Mouse (Mus musculus) forelimb bud, embryonic 11.5 days (tissue): ENCODE data around the gene Mpig6b.
"Not testable (repeated sequence)": the region's sequence is repeated elsewhere in the genome, so short reads cannot be mapped to it uniquely, and the experiment has no call there.

Experiments used
- DNase-seq: peaks from one replicate; pipeline ENCODE4 v3.0.0-alpha.2; 2012; ENCODE audit warnings: low read depth, low spot score

The Mpig6b gene

DNA sequence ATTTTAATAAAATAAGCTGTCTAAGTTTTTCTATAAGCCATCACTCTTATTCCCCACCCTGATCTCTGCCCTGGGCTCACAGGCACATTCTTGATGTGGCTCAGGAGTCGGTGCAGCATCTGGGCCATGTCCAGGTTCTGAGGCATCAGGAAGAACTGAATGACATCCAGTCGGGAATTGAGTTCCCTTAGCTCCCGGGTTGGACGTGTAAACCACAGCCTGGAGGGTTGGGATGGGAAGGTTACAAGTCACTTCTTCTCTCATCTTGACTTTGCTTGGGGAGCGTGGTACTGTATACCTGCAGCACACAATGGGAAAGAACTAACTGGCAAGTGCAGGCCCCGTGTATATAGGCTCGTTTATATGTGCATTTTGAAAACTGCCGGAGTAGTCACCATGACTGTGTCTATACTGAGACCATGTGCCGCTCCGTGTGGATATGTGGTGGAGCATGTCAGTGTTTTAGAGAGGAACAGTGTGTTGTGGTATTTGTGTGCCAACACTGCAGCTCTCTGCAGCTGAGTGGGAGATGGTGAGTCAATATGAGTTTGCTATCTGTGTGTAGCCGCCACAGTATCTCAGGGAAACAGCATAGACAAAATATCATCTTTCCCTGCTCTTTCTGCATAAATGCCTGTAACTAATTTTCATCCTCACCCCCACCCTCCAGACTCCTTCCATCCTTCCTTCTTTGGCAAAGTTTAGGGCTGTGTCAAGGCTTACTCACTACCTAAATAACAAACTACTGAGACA, 26.7 kb downstream of the Mpig6b start:
- DNase-seq = no peak

DNA sequence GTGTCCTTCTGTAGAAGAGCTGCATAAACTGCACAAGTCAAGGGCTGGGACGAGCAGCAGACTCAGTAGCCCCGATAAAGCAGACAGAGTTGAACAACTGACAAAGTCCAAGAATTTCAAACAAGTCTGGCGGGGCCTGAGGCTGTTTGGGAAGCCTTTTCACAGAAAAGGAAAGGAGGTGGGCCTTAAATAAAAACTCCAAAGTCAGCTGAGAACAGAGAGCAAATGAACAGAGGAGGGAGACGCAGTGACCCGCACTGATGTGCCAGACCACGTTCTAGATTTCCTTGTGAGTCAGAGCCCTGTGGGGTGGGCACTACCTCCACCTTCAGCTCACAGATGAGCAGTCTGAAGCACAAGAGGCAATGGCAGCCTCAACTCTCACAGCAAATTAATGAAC, 31.1 kb downstream of the Mpig6b start:
- DNase-seq = no peak

DNA sequence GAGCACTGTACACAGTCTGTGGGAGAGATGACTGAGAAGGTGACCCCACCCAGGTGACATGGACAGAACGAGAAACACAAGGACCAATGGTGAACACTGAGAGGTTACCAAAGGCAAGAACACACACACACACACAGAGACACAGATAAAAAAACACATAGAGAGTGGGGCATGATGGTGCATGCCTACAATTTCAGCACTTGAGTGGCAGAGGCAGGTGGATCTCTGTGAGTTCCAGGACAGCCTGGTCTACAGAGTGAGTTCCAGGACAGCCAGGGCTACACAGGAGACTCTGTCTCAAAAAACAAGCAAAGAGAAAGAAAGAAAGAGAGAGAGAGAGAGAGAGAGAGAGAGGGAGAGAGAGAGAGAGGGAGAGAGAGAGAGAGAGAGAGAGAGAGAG, 32.3 kb downstream of the Mpig6b start:
- DNase-seq = not testable (repeated sequence)

DNA sequence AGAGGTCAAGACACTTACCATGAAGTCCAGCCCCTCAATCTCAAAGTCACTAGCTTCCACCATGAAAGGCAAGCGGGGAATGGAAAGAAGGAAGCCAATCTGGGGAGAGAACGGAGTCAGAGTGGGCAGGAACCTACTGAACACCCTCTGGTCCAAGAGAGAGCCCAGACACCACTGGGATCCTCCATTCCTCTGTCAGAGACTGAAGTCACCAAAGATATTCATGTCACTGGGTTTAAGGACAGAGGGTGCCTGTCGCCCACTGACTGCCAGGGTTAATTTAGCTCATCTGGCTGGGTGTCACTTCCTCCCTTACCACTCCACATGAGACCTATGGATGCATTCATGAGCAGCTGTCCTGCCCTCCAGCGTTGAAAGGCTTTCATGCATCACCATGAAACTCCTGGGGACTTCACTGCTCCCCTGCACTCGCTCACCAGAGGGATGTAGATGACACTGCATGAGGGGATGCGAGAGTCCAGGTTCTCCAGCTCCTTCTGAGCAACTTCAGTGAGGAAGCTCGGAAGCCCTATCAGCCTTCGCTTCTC, 33.6 kb downstream of the Mpig6b start:
- DNase-seq = no peak

DNA sequence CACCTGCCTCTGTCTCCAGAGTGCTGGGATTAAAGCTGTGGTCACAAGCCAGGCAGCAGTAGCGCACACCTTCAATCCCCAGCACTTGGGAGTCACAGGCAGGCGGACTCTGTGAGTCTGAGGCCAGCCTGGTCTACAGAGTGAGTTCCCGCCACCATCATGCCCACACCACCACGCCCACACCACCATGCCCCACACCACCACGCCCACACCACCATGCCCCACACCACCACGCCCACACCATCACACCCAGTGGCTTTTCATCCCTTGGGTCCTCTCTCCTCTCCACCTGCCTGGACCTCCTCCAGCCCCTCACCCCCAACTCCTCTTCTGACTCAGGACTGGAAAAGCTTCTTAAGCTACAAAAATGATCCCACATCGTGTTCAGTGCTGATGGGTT, 34.1 kb downstream of the Mpig6b start:
- DNase-seq = no peak

DNA sequence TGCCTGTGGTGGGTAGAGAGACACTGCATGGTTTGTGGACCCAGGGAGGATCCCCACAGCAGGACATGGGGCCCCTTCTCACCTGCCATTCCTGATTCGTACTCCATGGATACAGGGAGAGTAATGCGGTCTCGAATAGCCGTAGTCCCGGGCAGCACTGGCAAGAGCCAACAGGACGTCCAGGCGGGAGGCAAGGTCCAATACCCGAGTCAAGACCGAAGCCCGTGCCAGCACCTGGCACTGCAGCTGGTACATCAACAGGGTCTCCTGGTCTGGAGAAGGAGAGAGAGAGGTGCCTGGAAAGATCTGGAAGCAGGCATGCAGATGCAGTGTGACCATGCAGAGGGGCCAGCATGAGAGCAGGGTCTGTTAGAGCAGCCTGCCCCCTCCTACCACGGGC, 34.7 kb downstream of the Mpig6b start:
- DNase-seq = no peak

DNA sequence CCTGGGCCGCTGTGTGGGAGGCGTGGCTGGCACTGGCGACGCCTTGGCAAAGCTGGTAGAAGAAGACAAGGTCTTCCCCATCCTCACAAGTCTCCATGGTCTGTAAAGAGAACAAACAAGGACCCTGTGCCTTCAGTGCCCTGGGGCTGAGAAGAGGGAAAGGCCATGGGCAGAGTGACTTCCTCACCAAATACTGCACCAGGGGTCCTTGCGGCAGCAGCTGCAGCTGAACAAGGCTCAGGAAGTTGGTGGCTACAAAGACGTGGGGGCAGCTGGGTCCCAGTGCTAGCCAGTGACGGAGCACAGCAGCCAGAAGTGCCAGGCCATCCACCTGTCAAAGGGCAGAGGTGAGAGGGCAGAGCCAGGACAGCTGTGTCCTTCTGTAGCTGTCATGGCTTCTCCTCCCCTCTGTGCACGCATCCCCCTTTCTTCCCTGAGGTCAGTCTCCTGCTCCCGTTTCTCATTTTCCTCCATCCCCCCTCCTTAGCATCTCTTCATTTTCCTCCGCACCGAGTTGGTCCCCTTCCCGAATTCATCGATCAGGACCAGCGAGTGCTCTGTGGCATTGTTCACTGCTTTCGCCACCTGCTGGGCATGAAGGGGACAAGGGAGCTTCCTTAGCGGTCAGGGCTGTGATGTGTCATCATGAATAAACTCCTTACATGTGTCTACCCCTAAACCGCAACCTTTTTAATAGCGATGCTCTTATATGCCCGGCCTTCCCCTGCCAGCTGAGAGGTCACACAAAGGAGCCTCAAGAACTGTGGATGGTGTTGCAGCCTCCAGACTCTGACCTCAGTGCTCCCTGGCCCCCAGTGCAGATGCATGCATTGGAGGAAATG, 36.1 kb downstream of the Mpig6b start:
- no peak for DNase-seq

DNA sequence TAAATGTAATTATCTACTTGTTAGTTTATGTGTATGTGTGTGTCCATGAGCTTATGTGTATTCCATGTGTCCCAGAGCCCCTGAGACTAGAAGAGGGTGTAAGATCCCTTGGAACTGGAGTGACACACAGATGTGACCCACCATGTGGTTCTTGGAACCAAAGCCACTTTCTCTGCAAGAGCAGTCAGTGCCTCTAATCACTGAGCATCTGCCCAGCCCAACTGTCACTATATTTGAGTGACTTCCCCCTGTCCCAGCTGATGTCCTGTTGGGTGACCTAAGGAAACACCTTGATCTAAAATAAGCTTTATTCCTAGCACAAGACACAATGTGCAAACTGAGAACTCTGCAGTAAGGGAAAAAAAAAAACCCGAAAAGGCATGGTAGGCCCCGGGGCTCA, 37.7 kb downstream of the Mpig6b start:
- DNase-seq = no peak

DNA sequence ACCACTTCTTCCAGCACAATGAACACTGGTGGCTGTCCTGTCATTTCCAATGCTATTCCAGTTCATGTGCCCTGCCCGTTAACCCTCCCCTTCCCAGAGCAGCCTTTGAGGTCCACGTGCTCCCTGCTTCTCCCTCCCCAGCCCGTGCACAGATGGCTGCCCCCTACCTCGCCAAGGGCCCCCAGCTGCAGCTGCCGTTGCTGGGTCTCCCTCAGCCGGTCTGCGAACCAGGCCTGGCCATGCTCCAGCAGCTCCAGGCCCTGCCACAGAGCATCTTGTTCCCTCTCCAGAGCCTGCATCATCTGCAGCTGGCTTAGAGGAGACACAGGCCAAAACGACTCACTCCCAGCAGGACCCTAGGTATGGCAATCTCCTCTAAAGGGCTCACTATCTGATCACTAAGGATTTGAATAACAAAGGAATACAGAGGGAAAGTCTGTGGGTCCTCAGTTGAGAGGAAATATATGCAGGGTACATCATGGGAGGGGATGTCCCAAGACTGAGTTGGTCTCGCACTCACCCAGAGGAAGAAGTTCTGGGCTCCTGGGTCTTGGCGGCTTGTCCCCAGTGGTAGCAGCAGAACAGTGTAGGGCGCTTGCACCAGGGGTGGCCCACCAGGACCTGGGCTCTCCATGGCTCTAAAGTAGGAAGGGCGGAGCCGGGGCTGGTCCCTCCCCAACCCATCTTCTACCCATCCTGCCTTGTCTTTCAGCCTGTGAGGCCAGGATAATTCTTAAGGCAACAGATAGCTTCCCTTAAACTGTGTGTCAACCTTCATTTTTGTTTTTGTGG, 38.5 kb downstream of the Mpig6b start, which contains the start of gene Sapcd1:
TSS of gene Sapcd1 (minus strand) at position 740 of the 792 bp plus-strand sequence.
- DNase-seq = no peak

DNA sequence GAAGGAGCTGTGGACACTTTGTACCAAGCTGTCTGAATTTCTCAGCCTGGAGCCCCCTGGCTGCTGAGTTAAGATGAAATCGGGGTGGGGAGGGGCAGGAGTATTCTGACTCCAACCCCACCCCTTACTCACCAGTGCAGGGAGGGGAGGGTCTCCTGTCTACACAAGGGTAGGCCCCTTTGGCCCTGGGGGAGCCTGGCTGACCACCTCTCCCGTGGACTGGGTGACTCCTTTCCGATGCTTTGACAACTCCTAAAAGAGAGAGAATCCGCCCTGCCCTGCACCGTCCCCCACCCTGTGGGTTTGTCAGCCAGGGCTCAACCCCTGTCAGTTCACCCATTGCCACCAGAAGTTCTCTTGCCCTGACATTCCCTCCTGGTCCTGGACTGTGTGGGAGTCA, 39.8 kb downstream of the Mpig6b start:
- DNase-seq = no peak

DNA sequence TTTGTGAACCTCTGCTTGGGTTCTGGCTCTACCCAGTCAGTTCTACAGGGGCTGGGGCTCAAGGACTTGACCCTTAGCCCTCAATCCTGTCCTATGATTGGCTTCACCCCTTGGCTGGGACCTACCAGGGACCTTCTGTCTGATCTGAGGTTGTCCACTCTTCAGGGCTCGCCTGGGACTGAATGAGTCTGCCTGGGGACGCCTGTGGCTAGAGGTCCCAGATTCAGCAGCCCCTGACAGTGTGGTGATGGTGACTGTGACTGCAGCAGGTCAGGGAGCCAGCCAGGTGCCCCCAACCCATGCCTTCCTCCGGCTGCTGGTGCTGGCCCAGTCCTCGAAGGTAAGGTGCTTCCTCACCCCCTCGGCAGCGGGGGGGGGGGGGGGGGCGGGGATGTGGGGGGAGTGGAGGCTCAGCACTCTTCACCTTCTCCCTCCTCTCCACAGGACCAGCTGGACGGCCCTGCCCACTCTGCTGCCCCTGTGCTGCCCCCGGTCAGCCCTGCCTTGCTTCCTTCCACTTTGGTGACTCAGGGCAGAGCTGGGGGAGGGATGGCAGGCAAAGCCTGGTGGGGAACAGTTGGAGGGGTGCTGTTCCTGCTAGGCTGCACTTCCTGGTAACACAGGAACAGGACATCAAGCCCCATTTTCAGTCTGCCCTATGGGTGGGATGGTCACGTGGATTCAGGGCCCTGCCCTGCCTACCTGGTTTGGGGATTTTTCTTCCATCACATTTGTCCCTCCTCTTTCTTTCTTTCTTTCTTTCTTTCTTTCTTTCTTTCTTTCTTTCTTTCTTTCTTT, 41.1 kb downstream of the Mpig6b start:
- no peak for DNase-seq

DNA sequence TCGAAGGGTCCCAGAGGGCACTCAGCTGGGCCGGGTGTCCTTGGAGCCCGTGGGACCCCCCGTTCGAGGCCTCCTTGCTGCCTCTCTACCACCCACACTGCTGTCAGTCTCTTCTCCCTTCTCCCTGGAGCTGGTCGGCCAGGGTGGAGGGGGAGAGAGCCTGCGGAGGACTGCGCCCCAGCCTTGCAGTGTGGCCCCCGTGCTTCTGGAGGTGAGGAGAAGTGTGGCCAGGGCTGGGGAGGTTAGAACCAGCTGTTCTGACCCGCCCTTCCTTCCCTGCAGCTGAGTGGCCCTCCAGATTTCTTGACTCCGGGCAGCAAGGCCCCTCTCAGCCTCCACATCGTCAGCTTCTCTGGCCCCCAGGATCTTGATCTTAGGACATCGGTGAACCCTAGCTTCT, 41.7 kb downstream of the Mpig6b start:
- DNase-seq = no peak

DNA sequence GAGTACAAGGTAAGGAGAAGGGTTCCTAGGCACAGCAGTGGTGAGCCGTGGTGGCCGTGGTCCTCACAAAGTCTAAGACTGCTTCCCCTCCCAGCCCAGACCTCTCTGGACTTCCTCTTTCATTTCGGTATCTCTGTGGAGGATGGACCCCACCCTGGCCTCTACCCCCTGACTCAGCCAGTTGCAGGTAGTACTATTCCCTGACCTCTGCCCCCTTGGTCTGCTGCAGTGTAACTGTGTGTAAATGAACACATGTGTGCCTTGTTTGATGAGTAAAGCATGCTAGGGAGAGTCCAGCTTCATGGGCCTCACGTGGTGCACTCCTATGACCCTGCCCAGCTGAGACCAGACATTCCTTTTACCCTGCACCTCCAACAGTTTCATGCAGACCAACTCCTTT, 42.2 kb downstream of the Mpig6b start:
- DNase-seq = no peak

DNA sequence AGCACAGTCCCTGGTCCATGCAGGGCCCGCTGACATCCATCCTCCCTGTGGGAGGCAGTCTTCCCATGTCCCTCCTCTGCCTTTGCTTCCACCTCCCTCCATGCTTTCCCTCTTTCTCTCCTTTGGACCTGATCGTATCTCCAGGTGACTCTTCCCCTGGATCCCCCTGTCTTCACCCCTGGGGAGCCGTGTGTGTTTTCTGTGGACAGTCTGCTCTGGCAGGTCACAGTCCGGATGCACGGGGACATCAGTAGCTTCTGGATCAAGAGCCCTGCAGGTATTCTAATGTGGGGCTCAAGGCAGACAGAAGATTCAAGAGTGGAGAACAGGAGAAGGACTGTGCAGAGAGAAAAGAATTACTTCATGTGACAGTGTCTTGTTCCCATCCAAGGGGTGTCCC, 42.8 kb downstream of the Mpig6b start:
- DNase-seq = no peak

DNA sequence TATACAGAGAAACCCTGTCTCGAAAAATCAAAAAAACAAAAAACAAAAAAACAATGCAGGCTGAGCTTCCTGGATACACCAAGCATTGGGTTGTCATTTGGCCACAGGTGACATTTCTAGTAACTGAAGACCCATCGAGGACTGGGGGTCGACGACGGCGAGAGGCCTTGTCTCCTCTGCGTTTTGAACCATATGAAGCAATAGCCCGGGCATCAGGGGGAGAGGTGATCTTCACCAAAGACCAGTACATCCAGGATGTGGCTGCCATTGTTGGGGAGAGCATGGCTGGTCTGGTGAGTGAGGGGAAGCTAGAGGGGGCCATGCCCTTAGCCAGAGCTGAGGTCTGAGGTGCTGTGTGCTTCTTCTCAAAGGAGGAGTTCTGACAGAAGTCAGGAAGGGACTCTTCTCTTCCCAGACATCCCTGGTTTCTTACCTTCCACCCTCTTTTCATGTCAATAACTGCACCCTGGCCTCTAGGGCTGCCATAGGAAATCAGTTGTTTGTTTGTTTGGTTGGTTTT, 43.4 kb downstream of the Mpig6b start:
- DNase-seq = no peak

DNA sequence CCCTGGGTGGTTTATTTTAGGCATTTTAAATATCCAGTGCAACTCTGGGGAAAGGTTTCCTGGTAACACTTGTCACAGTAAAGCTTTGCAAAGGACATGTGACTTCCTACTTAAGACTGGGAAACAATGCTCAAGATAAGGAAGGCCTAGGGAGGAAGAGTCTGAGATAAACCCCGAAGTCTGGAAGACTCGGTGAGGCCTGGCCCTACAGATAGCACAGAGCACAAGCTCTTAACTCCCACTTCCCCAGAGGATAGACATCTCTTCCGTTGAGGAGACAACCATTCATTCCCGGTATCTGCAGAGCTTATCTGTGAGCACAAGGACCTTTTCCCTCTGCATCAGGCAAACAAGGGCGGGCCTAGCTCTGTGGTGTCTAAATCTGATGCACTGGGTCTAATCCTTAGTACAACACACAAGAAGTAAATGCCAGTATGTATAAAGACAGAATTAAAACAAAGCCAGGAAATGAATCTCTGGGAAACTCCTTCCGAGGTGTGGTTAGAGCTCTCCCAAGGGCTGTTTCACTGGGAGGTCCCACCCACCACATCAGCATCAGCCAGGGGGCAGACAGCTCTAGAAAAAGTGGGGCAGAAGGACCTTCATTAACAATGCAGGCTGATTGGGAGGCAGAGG, 44.0 kb downstream of the Mpig6b start:
- DNase-seq = no peak

DNA sequence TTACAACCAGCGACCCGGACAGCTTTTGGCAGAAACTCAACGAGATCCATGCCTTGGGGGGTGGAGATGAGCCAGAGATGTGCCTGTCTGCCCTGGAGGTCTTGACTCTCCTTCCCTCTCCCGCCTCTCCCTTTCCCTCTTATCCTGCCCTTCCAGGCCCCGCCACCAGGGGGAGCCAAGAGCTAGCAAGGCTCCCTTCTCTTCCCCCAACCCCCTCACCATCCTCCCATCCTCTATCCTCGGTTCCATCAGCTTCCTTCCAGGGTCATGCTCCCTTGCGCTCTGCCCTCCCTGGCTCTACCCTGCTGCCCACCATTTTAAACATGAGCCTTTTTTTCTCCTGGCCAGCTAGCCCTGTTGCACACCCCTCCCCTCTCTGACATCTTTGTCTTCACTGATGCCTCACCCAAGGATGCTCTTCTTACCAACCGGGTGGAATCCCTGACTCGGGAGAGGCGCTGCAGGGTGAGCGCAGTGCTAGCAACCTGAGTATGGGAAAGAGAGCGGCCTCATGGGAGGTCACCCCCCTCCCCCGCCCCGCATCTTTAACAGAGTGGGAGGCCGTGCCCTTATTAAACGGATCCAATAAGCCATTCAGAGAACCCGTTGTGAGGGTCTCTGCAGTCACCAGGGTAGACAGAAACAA, 44.7 kb downstream of the Mpig6b start:
- peak; percentile 79 for DNase-seq

DNA sequence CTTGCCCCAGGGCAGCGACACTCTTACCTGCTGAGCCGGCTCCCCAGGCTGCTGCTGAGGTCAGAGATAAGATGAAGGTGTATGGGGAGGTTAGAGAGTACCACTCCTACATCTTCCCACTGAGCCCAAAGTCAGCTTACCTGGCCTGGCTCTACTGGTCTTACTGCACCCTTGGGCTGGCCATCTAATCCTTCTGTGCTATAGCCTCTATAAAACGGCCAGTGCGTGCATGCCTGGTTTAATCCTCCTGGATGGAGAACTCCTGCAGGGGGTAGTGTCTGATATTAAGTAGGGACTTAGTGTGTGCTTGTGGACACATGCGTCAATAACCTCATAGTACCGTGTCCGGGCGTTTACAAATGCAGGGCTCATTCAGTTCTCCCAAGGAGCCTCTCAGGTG, 45.4 kb downstream of the Mpig6b start:
- DNase-seq = no peak

DNA sequence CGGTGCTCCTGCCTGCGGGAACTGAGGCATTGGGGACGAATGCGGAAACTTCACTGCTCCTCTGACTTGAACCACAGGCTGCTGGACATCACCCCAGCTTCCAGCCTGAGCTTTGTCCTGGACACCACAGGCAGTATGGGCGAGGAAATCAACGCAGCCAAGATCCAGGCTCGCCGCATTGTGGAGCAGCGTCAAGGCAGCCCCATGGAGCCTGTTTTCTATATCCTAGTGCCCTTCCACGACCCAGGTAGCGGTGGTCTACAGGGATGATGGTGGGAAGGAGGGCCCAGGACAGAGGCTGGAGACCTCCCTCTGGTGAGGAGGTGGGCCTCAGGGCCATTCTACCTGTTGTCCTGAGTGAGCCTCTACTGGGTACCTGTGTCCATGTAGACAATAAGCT, 46.1 kb downstream of the Mpig6b start:
- no peak for DNase-seq

DNA sequence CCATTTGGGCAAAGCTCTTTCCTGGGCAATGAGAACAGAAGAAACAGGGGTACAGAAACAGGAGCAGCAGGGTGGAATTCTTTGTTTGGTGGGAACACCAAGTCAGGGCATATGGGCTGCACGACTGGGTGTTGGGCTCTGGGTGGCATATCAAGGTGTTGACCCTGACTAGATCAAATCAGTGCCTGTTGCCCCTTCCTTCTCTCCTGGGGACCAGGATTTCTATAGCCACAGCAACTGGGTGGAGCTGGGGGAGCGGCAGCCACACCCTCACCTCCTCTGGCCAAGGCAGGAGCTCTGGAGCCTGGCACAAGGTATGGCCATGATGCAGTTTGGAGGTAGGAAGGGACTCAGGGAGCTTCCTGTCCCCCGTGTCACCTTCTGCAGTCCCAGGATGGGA, 47.8 kb downstream of the Mpig6b start:
- no peak for DNase-seq
